Mouse (Mus musculus): ENCODE data around the gene Phf23.

Phf23 gene

DNA sequence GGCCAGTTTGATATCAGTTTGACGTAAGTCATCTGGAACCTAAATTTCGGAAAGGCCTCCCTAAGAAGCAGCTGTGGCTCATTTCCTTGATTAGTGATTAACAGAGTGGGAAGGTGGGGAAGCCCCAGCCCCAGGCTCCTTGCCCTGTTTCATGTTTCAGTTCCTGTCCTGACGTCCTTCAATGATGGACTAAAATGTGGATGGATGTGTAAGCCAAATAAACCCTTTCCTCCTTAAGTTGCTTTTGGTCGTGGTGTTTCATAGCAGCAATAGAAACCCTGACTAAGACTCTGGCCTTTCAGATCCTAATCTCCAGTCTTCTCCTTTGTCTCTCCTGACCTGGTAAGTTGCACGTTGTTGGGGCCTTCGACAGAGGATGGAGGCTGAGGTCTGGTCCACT lies 25.4 kb upstream of the Phf23 start:
- in situ Hi-C loops (cut with MboI, MseI), result no loop called here

DNA sequence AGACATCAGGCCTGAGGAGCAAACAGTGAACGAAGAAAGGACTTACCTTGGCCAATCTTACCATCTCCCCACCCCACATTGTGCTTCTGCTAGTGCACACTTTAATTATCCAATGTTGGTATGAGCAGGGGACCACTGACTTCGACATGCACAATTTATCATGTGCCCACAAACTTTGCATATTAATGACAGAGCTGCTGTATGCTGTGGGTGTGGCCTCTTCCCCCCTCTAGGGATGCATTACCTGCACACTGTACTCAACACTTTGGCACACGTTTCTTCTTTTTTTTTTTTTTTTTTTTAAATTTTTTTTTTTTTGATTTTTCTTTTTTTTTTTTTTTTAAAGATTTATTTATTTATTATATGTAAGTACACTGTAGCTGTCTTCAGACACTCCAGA lies 24.8 kb upstream of the Phf23 start:
- in situ Hi-C loops (cut with MboI, MseI), result no loop called here

DNA sequence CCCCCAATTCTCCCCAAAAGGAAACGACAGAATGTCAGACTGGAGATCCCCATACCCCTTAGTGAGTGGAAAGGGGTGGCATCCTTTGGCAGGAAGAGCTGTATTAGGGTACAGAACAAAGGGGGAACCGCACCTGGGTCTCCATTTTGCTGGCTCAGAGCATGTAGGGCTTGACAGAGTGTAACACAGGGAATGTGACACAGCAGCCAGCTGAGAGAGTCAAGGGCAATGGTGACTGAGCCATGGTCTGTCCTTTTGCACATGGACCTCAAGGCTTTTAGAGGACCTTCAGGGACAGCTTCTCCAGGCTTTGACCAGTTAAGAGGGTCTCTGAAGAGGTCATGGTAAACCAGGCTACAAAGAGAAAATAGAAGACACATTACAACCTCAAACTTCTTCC lies 20.7 kb upstream of the Phf23 start:
- in situ Hi-C loops (cut with MboI, MseI), result no loop called here

DNA sequence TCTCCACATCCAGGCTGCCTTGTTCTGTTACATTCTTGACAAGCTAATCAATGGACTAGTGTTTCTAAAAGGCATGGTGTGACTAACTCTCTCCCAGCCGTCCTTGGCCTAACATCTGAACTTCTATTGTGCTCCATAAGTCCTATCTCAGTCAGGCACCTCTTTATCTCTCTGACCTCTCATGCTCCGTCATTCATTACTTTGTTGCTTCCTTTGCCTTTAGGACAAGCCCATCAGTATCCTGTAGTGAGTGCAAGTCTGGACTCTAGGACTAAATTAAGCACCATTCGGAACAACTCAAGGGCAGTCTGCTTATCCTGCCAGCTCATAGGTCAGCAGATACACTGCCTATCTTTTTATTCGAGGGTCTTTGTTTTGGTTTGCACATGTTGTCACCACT lies 19.3 kb upstream of the Phf23 start:
- in situ Hi-C loops (cut with MboI, MseI), result no loop called here

DNA sequence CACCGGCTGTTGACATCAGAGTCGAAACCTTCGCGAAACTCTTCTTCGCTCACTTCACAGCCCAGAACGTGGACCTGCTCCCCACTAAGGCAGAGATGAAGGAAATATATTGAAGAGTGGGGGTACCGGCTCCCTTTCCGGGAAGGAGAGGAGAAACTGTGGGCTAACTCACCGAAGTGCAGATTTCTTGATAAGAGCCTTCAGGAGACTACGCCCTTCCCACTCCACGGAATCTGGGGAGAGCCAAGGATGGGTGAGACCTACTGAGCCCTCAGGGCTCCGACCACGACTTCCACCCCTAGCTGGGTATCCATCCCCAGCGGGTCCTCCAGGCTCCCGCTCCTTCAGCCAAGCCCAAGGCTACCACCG lies 15.8 kb upstream of the Phf23 start:
- in situ Hi-C loops (cut with MboI, MseI), result no loop called here

DNA sequence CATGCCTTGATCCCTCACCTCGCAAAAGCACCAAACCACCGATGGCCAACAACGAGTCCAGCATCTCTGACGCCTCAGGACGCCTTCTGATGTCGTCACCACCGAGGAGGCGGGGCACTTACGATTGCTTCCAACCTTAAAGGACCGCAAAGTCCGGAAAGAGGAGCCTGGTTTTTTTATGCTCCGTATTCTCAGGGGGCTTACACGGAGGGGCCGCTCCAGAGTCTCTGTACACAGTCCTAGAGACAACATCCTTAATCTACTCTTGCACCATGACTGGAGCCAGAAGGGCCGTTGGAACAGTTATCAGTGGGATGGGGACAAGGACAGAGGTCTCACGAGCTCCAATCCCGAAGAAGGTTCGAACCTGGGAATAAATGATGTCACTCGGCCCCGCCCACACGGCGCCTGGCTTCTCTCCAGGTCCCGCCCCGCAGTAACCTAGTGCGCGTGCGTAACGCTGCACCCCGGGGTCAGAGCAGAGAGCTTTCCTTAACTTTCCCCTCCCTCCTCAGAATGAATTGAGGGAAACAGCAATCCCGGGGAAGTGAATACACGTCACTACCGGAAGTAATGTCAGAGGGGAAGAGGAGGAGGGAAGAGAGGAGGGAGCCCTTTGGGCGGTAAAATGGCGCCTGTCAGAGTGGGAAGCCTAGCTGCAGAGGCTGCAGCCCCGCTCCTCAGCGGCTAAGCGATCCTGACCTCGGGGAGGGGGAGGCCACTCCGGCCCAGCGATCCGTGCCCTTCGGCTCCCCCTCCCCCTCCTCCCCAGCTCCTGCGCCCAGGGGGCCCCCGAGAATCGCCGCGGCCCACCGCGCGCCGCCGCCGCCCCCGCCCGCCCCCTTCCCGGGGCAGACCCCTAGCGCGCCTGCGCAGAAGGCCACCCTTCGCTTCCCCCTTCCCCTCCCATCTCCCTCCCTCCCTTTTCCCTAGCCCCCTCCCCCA lies 15.1 kb upstream of the Phf23 start:
- in situ Hi-C loops (cut with MboI, MseI), result no loop called here

DNA sequence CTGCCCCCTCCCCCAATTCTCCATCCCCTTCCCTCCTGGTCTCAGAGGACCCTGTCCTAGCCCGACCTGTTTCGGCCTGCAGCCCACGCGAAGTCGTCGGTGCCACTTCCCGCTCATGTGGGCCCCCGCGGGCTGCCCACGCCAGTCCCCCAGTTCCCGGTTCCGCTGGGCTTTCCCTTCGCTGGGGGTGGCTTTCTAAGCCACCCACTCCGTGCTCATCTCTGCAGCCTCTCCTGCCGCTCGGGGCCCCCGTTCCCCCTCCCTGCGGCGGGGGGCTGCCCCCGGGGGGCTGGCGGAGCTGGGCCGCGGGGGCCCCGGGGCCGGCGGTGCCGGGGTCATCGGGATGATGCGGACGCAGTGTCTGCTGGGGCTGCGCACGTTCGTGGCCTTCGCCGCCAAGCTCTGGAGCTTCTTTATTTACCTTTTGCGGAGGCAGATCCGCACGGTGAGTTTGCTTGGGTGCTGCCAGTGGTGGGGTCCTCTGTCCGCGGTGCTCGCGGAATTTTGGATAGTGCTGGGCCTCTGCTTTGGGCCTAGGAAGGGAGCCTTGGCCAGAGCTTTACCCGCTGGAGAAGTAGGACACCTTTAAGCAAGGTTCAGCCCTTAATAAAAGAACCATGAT lies 14.3 kb upstream of the Phf23 start, which contains the start of gene Ctdnep1:
Ctdnep1 (plus strand) TSS at position 16 of the 622 bp plus-strand sequence.
- in situ Hi-C loops (cut with MboI, MseI), result no loop called here

DNA sequence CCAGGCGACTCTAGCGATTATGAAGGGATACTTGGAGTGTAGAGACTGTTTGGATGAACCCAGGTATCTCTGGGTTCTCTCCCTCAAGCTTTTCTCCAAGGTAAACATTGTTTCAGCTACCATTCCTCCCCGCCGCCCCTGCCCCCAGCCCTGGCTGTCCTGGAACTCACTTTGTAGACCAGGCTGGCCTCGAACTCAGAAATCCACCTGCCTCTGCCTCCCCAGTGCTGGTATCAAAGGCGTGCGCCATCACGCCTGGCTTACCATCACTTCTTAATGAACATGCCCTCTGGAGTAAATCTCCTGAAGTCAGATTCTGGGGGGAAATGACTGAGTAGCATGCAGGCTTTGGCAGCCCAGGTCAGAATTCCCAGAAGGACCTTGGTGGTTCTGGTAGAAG lies 13.4 kb upstream of the Phf23 start, which contains the start of gene Elp5:
Elp5 (minus strand) TSS at position 293 of the 400 bp plus-strand sequence.
- in situ Hi-C loops (cut with MboI, MseI), result no loop called here

DNA sequence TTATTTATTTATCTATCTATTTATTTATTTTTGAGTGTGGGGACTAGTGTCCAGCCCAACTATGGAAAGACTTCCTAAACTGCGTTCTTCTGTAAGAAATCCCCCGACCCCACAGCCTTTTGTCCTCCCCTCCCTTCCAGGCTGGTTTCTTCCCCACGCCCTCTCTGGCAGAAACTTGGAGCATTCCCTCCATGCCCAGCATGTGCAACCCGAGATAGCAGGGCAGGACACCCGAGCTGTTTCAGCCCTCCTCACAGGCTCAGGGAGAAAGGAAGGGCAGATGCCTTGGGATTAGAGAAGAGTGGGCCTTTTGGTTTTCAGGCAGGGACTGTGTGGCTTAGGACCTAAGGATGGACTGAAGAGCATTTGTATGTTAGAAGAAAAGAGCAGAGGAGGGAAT lies 12.7 kb upstream of the Phf23 start:
- in situ Hi-C loops (cut with MboI, MseI), result no loop called here

DNA sequence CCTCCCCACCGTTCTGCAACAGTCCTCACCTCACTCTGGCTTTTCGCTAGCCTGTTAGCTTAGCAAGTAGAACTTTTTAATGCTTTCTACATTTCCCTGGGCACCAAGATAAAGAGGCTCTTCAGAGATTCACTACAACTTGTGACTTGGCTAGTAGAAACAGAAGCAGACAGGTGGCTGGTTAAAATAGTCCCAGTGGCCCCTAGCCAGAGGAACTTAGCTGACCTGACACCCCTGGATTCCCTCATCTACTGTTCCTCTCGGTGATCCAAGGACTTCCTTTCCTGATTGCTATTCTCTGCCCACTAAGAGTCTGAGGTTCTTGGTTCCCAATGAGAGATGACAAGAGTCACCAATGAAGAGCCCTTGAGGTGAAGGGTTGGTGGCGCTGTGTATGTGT lies 12.2 kb upstream of the Phf23 start:
- in situ Hi-C loops (cut with MboI, MseI), result no loop called here

DNA sequence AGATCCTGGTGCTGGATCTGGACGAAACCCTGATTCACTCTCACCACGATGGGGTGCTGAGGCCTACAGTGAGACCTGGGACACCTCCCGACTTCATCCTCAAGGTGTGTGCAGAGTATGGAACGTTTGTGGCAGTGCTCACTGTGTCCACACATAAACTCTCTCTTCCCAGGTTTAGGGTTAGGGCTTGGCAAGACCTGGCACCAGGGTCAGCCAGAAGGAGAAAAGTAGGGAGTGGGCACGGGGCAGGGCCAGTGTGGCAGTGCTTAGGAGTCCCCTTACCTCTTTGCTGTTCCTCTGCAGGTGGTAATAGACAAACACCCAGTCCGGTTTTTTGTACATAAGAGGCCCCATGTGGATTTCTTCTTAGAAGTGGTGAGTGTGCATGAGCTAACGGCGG lies 11.1 kb upstream of the Phf23 start:
- in situ Hi-C loops (cut with MboI, MseI), result no loop called here

DNA sequence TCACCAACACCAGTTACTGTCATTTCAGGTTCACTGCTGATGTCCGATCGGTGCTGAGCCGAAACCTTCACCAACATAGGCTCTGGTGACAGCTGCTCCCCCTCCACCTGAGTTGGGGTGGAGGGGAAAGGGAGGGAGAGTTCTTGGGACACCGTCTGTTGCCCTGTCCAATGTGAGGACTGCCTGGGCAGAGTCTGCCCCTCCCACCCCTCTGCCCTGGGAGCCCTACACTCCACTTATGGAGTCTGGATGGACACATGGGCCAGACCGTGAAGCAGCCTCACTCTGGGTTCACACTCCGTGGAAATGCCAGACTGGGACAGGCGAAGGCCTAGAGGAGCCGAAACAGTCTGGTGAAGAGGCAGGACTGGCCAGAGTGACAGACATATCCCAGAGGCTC lies 5.6 kb upstream of the Phf23 start:
- in situ Hi-C loops (cut with MboI, MseI), result loop anchor here (5.0 to 10.0 kb wide), 3 partner anchors 575 to 665 kb away; partner anchors contain the start of genes Eno3 (in 1 of the 2), Kdm6b (in 1 of the 2) and Pfn1 (in 1 of the 2)

DNA sequence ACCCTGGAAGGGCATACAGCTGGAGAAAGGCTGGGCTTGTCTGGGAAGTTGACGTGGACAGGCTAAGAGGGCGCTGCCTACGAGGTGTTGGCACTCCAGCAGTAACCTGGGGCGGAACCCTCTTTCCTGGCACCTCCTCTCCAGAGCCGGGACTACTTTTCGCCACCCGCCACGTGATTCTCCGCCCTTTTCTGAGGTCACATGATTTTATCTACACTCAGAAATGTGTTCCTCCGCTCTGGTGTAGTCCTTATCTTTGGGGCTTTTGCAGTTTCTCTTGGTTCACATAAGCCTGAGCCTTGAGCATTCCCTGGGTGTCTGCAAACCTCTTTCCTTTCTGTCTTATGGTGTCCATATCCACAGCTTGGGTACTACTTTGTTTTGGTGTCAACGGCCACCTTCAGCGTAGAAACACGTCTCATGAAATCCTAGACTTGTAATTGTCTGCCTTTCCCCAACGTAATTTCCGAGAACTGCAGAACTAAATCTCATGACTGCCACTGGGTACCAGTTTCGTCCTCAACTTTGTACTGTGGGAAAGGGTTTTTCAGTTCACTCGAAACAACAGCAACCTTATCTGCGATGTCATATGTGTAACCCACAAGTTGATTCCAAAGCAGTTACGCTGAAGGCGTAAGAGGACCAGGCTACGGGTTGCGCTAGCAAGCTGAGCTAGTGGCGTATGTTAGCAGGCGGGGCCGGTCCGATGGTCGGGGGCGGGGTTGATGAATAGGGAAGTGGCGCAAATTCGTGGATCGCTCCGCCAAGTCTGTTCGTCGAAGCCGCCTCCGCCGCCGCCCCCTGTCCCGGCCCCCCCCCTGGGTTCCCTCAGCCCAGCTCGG lies 4.5 kb upstream of the Phf23 start, which contains the start of gene Gabarap:
Gabarap (plus strand) TSS at position 294 of the 842 bp plus-strand sequence.
- in situ Hi-C loops (cut with MboI, MseI), result loop anchor here (5.0 to 10.0 kb wide), 3 partner anchors 576 to 664 kb away; partner anchors contain the start of genes Eno3 (in 1 of the 2), Kdm6b (in 1 of the 2) and Pfn1 (in 1 of the 2)

DNA sequence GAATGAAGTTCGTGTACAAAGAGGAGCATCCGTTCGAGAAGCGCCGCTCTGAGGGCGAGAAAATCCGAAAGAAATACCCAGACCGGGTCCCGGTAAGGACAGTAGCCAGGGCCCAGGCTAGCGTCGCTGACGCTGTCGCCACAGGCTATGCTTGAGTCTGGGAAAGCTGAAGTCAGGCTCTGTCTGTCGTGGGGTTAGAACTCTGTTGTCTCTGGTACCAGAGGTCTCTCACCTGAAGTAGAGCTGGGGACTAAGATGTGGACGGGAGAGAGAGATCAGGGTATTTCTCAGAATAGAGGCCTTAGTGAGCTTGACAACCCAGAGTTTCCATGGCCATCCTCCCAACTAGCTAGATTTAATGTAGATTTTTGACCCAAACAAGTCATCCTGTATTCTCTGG lies 3.9 kb upstream of the Phf23 start:
- in situ Hi-C loops (cut with MboI, MseI), result loop anchor here (5.0 to 10.0 kb wide), 3 partner anchors 577 to 663 kb away; partner anchors contain the start of genes Eno3 (in 1 of the 2), Kdm6b (in 1 of the 2) and Pfn1 (in 1 of the 2)

DNA sequence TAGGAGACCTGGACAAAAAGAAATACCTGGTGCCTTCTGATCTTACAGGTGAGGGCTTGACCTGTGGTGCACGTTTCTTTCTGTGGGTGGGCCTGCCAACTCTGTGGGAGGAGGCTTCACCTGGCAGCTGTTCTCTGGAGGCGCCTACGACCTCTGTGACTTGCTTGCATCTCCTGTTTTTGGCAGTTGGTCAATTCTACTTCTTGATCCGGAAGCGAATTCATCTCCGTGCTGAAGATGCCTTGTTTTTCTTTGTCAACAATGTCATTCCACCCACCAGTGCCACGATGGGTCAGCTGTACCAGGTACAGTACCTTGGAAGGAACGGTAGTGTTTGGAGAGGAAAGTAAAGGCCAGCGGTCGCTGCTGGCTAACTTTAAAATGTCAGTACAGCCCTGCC lies 3.2 kb upstream of the Phf23 start:
- in situ Hi-C loops (cut with MboI, MseI), result loop anchor here (5.0 to 10.0 kb wide), 3 partner anchors 578 to 662 kb away; partner anchors contain the start of genes Eno3 (in 1 of the 2), Kdm6b (in 1 of the 2) and Pfn1 (in 1 of the 2)

DNA sequence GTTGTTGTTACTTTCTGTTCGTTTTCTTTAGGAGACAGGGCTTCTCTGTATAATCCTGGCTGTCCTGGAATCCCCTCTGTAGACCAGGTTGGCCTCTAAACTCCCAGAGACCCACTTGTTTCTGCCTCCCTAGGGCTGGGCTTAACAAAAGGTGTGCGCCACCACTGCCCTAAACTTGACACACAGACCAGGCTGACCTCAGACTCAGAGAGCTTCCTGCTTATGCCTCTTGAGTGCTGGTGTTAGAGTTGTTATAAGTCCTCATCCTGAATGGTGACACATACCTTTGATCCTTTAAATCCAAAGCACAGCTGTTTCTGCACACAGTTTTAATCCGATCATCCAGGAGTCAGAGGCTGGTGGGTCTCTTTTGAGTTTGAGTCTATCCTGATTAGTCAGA lies 2.6 kb upstream of the Phf23 start:
- in situ Hi-C loops (cut with MboI, MseI), result loop anchor here (5.0 to 10.0 kb wide), 3 partner anchors 578 to 662 kb away; partner anchors contain the start of genes Eno3 (in 1 of the 2), Kdm6b (in 1 of the 2) and Pfn1 (in 1 of the 2)

DNA sequence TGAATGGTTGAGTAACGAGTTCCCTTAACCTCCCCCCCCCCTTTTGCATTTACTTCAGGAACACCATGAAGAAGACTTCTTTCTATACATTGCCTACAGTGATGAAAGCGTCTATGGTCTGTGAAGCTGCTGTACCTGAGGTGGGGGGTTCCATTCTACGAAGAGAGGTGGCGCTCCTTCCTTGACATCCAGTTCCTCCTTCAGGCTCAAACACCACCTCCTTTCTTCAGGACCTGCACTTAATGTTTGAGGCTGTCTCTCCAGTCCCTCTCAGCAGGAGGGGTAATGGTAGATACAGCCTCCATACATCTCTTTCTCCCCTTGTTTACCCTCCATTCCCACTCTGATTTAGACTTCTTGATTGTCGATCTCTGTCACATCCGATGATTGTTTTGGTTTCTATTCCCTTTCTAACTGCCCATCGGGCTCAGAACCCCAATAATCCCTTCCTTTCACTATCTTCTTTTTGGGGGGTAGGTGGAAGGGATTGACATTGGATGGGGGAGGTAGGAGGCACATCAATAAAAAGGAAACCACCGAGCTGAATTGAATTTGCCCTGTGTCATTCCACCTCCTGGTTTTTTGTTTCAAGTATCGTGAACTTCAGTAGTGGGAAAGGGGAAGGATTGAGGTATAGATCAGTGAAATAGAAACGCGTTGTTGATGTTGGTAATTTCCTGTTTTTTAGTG lies 1.0 kb upstream of the Phf23 start:
- in situ Hi-C loops (cut with MboI, MseI), result loop anchor here (5.0 to 10.0 kb wide), 3 partner anchors 580 to 660 kb away; partner anchors contain the start of genes Eno3 (in 1 of the 2), Kdm6b (in 1 of the 2) and Pfn1 (in 1 of the 2)

DNA sequence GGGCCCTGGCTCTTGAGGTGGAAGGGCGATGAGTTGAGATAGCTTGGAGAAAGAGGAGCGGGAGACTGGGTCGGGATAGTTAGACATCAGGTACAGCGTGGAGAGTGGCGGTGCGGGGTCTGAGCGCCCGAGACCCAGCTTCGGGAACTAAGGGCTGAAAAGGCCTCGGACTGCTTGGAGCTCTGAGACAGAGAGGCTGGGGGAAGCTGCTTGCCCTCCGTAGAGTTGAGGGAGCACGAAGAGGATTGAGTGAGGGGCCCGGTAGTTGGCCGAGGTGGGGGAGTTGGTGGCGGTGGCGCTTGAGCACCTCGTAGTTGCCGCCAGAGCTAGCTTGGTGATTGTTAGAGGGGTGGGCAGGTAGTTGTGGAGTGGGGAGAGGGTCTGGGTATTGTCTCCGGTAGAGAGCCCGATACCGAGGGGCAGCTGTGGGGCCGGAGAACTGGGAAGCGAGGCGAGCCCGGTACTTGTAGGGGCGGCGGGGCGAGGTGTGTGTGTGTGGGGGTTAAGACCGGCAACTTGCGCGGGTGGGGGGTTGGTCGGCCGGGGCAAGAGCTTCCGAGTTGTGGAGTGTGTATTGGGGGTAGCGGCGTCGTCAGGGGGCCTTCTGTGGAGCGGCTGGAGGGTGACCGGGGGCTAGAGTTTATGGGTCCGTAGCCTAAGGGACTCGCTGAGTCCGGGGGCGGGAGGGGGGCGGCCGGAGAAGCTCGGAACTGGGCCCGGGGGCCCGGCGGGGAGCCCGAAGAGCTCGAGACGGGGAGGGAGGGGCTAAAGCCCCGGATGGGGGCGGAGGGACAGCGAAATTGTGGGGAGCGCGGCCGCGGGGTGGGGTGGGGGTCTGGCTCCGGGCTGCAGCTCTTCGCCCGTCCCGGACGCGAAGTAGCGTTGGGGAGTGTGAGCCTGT lies 834 bp downstream of the Phf23 start:
- in situ Hi-C loops (cut with MboI, MseI), result loop anchor here in 1 of 2 experiments (10.0 kb wide), 2 partner anchors 582 to 658 kb away; partner anchors contain the start of genes Eno3, Kdm6b and Pfn1

DNA sequence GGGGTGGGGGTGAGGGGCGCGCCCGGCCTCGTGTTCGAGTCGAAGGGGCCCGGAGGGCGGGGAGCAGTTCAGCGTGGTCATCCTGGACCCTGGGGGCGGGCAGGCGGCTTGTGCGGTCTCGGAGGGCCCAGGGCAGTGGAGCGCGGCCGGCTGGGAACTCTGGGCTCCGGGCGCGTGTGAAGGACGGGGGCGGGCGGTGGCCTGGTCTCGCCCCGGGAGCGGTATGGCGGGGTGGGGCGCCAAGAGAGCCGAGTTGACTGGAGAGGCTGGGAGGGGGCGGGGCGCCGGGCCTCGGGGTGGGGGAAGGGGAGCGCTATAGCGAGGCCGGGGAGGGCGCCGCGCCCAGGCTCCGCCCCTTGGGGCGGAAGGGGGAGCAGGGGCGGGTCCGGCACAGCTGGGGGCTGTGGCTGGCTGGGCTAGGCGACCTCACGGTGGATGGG lies 1.5 kb downstream of the Phf23 start:
- in situ Hi-C loops (cut with MboI, MseI), result loop anchor here in 1 of 2 experiments (10.0 kb wide), 2 partner anchors 582 to 658 kb away; partner anchors contain the start of genes Eno3, Kdm6b and Pfn1
